Mouse (Mus musculus): ENCODE measurements around the gene Atad5. TPM values are rescaled to one million over a fixed set of nuclear protein-coding genes. Genes with fewer than 3 reads are reported as not detected.

Atad5 gene
- total and polyA plus RNA-seq, 2 experiments, result 0.15 to 1.1 TPM

DNA sequence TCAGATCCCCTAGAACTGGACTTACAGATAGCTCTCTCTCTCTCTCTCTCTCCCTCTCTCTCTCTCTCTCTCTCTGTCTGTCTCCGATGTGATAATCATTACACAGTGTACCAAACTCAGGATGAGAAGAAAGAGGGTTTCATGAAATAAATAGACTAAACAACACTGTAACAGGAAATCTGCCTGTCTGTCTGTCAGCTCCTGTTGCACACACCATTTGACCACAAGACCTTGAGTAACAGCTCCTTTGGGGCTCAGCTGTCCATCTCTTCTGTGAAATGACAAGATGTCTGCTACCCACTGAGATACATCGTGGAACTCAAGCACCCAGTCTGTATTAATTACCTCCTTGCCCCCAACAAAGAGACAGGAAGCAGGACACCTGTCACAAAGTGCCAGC lies 62.3 kb downstream of the Atad5 start:
- Histone ChIP-seq H3K4me3 (ENCODE audit: insufficient read depth, low read depth, low read length) (no peak overlapping the region), H3K9ac (ENCODE audit: low read depth, low read length) (no peak overlapping the region), H3K27ac (replicated peaks; ENCODE audit: insufficient read depth, low read depth, low read length) (no peak overlapping the region), H3K4me1 (ENCODE audit: control insufficient read depth, insufficient read depth, low read length) (peaks cover 14% of the 10 kb centered on the region), H3K36me3 (ENCODE audit: control insufficient read depth, insufficient read depth, low read length) (no peaks in the 10 kb centered on the region; the same call in 1 of the 2 replicates), H3K79me2 (ENCODE audit: control insufficient read depth, insufficient read depth, low read length) (peaks cover 17% of the 10 kb centered on the region; the same call in 1 of the 2 replicates), H3K27me3 (ENCODE audit: control insufficient read depth, insufficient read depth, low read length) (no peaks in the 10 kb centered on the region)
- WGBS, result 55% methylated on average over 2 of the region's 2 CpGs
- no peak for DNase-seq (ENCODE audit: extremely low read depth, low read depth, low spot score)
- TF ChIP-seq POLR2A (IDR thresholded peaks at IDR 0.05; ENCODE audit: extremely low read depth, insufficient read depth, low read length) (no peak), CTCF (IDR thresholded peaks at IDR 0.05; ENCODE audit: low read depth, low read length) (no peak)

DNA sequence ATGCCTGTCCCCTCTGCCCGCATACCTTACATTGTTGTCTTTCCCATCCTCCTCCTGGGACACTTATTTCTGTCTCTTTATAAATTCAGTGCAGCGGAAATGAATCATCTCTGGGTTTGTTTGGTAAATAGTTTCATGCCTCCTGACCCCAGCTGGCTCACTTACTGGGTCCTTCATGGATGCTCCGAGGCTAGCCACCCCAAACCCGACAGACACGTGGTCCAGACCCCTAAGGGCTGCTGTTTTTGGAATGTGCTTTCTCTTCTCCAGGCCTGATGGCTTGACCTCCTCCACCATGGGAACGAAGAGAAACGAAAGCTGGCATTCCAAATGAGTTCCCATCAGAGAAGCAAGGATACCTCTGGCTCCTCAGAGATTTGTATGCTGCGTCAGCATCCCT lies 63.2 kb downstream of the Atad5 start:
- peak; percentile 52 for DNase-seq (ENCODE audit: extremely low read depth, low read depth, low spot score)
- no peak overlapping the region for H3K4me3 ChIP-seq (ENCODE audit: insufficient read depth, low read depth, low read length)
- WGBS, result 83% methylated on average over 8 of the region's 8 CpGs
- H3K9ac ChIP-seq (ENCODE audit: low read depth, low read length), result no peak overlapping the region
- no peak overlapping the region; the same call in 1 of the 2 replicates for H3K27ac ChIP-seq (replicated peaks; ENCODE audit: insufficient read depth, low read depth, low read length)
- H3K36me3 ChIP-seq (ENCODE audit: control insufficient read depth, insufficient read depth, low read length), result peaks cover 7% of the 10 kb centered on the region; the same call in 1 of the 2 replicates
- peaks cover 17% of the 10 kb centered on the region; the same call in 1 of the 2 replicates for H3K79me2 ChIP-seq (ENCODE audit: control insufficient read depth, insufficient read depth, low read length)
- no peaks in the 10 kb centered on the region for H3K27me3 ChIP-seq (ENCODE audit: control insufficient read depth, insufficient read depth, low read length)
- TF ChIP-seq CTCF (IDR thresholded peaks at IDR 0.05; ENCODE audit: low read depth, low read length) (no peak), POLR2A (IDR thresholded peaks at IDR 0.05; ENCODE audit: extremely low read depth, insufficient read depth, low read length) (no peak)
- H3K4me1 ChIP-seq (ENCODE audit: control insufficient read depth, insufficient read depth, low read length), result peaks cover 15% of the 10 kb centered on the region

DNA sequence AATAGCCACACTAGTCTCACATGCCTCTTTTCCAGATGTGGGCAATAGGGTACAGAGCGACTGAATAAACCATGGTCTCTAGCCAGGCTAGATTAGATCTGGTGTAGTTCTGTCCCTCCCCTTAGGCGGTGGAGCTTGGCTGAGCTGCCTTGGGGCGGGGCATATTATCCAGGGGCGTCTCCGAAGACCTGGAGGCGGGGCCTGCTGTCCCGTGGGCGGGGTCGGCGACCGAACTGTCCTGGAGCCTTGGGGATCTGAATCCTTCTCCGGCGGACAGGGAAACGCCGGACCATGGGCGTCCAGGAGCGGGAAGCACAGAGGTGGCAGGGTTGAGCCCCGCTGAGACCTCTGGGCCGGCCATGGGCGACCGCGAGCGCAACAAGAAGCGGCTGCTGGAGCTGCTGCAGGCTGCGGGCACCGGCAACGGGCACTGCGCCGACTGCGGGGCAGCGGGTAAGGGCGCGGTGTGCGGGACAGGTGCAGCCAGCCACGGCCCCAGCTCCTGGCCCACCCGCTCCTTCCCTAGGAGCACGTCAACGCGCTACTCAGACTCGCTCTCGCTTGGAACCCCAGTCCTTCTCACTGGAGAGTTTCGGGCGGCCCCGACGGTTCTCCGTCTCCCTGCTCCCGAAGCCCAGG lies 64.8 kb downstream of the Atad5 start, which contains the start of gene Adap2:
Gene Adap2 (plus strand): TSS at position 249 of the 639 bp plus-strand sequence.
- H3K4me3 ChIP-seq (ENCODE audit: insufficient read depth, low read depth, low read length), result peak within 1 kb of the TSS; percentile 93
- peak within 1 kb of the TSS; percentile 98 for H3K9ac ChIP-seq (ENCODE audit: low read depth, low read length)
- H3K27ac ChIP-seq (replicated peaks; ENCODE audit: insufficient read depth, low read depth, low read length), result peak within 1 kb of the TSS; percentile 94
- H3K79me2 ChIP-seq (ENCODE audit: control insufficient read depth, insufficient read depth, low read length), result peaks cover 17% of the 10 kb centered on the region; the same call in 1 of the 2 replicates
- peaks cover 20% of the 10 kb centered on the region for H3K4me1 ChIP-seq (ENCODE audit: control insufficient read depth, insufficient read depth, low read length)
- TF ChIP-seq CTCF (IDR thresholded peaks at IDR 0.05; ENCODE audit: low read depth, low read length), result no peak
- peak; percentile 96 for TF ChIP-seq POLR2A (IDR thresholded peaks at IDR 0.05; ENCODE audit: extremely low read depth, insufficient read depth, low read length)
- H3K27me3 ChIP-seq (ENCODE audit: control insufficient read depth, insufficient read depth, low read length), result no peaks in the 10 kb centered on the region
- peak; percentile 96 for DNase-seq (ENCODE audit: extremely low read depth, low read depth, low spot score)
- H3K36me3 ChIP-seq (ENCODE audit: control insufficient read depth, insufficient read depth, low read length), result peaks cover 11% of the 10 kb centered on the region; the same call in 1 of the 2 replicates
- under 1% methylated on average over 47 of the region's 47 CpGs for WGBS

DNA sequence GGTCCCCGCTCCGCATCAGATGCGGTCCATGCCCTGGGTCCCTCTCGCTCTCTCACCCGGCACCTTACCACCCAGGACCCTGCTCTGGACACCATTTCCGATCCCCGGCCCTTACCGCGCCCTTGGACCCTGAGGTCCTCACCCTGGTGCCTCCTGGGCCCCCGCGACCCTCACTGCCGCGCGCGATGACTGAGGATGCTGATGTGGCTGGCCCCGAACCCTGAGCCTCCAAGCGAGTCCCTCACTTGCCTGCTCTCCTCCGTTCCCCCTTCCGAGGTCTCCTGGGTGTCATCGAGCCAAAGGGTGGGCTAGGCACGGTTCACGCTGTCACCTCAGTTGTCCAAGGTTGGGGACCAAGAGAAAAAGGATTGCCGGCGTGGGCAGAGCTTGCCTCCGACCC lies 65.3 kb downstream of the Atad5 start:
- WGBS, result 15% methylated on average over 25 of the region's 25 CpGs
- no peaks in the 10 kb centered on the region for H3K27me3 ChIP-seq (ENCODE audit: control insufficient read depth, insufficient read depth, low read length)
- H3K36me3 ChIP-seq (ENCODE audit: control insufficient read depth, insufficient read depth, low read length), result peaks cover 11% of the 10 kb centered on the region; the same call in 1 of the 2 replicates
- no peak for TF ChIP-seq POLR2A (IDR thresholded peaks at IDR 0.05; ENCODE audit: extremely low read depth, insufficient read depth, low read length)
- no peak for TF ChIP-seq CTCF (IDR thresholded peaks at IDR 0.05; ENCODE audit: low read depth, low read length)
- peaks cover 24% of the 10 kb centered on the region for H3K4me1 ChIP-seq (ENCODE audit: control insufficient read depth, insufficient read depth, low read length)
- peaks cover 17% of the 10 kb centered on the region; the same call in 1 of the 2 replicates for H3K79me2 ChIP-seq (ENCODE audit: control insufficient read depth, insufficient read depth, low read length)
- H3K4me3 ChIP-seq (ENCODE audit: insufficient read depth, low read depth, low read length), result peak overlapping the region; percentile 93
- peak overlapping the region; percentile 94 for H3K27ac ChIP-seq (replicated peaks; ENCODE audit: insufficient read depth, low read depth, low read length)
- peak overlapping the region; percentile 98 for H3K9ac ChIP-seq (ENCODE audit: low read depth, low read length)
- no peak for DNase-seq (ENCODE audit: extremely low read depth, low read depth, low spot score)

DNA sequence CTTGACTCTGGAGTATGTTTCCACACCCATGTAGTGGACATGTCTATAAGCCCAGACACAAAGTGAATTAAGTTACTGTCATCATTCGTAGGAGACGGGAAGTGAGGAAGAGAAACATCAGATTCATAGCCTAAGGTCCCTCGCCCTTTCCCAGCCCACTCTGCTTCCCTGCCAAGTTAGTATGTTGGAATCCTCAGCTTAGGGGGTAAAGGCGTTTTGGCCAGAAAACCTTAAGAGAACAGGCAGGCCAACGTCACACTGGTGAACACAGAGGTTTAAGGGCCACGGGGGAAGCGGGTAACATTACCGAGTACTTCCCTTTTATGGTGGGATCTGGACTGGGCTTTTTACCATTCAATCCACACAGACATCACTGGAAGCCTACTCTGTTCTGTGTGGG lies 66.3 kb downstream of the Atad5 start:
- TF ChIP-seq POLR2A (IDR thresholded peaks at IDR 0.05; ENCODE audit: extremely low read depth, insufficient read depth, low read length), result no peak
- TF ChIP-seq CTCF (IDR thresholded peaks at IDR 0.05; ENCODE audit: low read depth, low read length), result no peak
- H3K4me1 ChIP-seq (ENCODE audit: control insufficient read depth, insufficient read depth, low read length), result peaks cover 31% of the 10 kb centered on the region
- H3K9ac ChIP-seq (ENCODE audit: low read depth, low read length), result peak overlapping the region; percentile 98
- peak overlapping the region; percentile 94 for H3K27ac ChIP-seq (replicated peaks; ENCODE audit: insufficient read depth, low read depth, low read length)
- H3K27me3 ChIP-seq (ENCODE audit: control insufficient read depth, insufficient read depth, low read length), result no peaks in the 10 kb centered on the region
- peaks cover 16% of the 10 kb centered on the region; the same call in 1 of the 2 replicates for H3K36me3 ChIP-seq (ENCODE audit: control insufficient read depth, insufficient read depth, low read length)
- H3K79me2 ChIP-seq (ENCODE audit: control insufficient read depth, insufficient read depth, low read length), result peaks cover 17% of the 10 kb centered on the region; the same call in 1 of the 2 replicates
- no peak for DNase-seq (ENCODE audit: extremely low read depth, low read depth, low spot score)
- WGBS, result 77% methylated on average over 8 of the region's 8 CpGs
- peak overlapping the region; percentile 93 for H3K4me3 ChIP-seq (ENCODE audit: insufficient read depth, low read depth, low read length)

- whole genome bisulfite sequencing, result 73% methylated on average over 4 of the region's 4 CpGs
- Histone ChIP-seq H3K27me3 (ENCODE audit: control insufficient read depth, insufficient read depth, low read length) (no peaks in the 10 kb centered on the region), H3K4me1 (ENCODE audit: control insufficient read depth, insufficient read depth, low read length) (peaks cover 32% of the 10 kb centered on the region), H3K36me3 (ENCODE audit: control insufficient read depth, insufficient read depth, low read length) (peaks cover 17% of the 10 kb centered on the region; the same call in 1 of the 2 replicates), H3K27ac (replicated peaks; ENCODE audit: insufficient read depth, low read depth, low read length) (peak overlapping the region; percentile 94), H3K4me3 (ENCODE audit: insufficient read depth, low read depth, low read length) (peak overlapping the region; percentile 93), H3K79me2 (ENCODE audit: control insufficient read depth, insufficient read depth, low read length) (peaks cover 17% of the 10 kb centered on the region; the same call in 1 of the 2 replicates), H3K9ac (ENCODE audit: low read depth, low read length) (peak overlapping the region; percentile 98)
- DNase-seq (ENCODE audit: extremely low read depth, low read depth, low spot score), result no peak
- TF ChIP-seq CTCF (IDR thresholded peaks at IDR 0.05; ENCODE audit: low read depth, low read length) (no peak), POLR2A (IDR thresholded peaks at IDR 0.05; ENCODE audit: extremely low read depth, insufficient read depth, low read length) (no peak)
Measured at GRCm38 (mm10) chr11:80155961-80156360, 66.8 kb downstream of the Atad5 start.

All from liver, adult 2 months (tissue).